Comparison of ENCODE assay signal across 25 mouse cellular contexts in the genomic region with DNA sequence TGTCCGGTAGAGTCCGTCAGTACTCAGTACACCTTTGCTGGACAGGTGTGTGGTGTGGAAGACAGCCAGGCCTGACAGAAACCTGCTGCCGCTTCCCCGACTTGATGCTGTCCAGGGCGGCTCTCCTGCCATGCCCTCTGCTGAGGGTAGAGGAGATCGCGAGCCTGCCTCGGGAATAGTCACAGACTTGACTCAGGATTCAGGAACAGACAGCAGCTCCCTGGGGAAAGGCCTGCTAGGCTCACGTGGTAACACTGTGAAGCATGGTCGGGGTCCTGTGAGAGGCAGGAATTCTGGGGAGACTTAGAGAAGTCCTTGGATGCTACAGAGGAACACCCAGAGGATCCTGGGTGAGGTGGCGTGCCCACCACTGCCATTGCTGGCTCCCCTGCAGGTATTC. TPM values are rescaled to one million over a fixed set of nuclear protein-coding genes. Genes with fewer than 3 reads are reported as not detected.
DNase-seq lines count a peak whose midpoint lies in the region; ATAC-seq and TF ChIP-seq lines count a peak whose summit lies in the region.
"Had no signal": no experiment of that assay in that cellular context is flagged by ENCODE, and none has a peak within 500 bp of the region (broad histone marks: within the 10 kb centered on the region; RNA-seq: fewer than 3 reads in every experiment).

No protein-coding gene starts in this region.

- DNase-seq in MN1 (ENCODE audit: low spot score) (peak; percentile 41), NIH3T3 (ENCODE audit: low read depth) (peak; percentile 58)
- DNase-seq in embryo, embryonic 9.5 days (ENCODE audit: extremely low spot score) = no peak
- no peak for DNase-seq in adrenal gland, adult 18-20 months (ENCODE audit: low spot score in 2 of 2)
- DNase-seq in left cerebral cortex, adult 8-10 months (ENCODE audit: low spot score in 2 of 2) = no peak
- DNase-seq: cerebellum, adult 11 months; cerebellum, adult 2 months; cerebellum, adult 9-11 months; cerebellum, postnatal 25 days; gastrocnemius, postnatal 10 days; heart, adult 11 months had no signal

- no peak overlapping the region for H3K9ac ChIP-seq in intestine, postnatal 0 days (ENCODE audit: low read depth, low read length)
- H3K9ac ChIP-seq in intestine, embryonic 15.5 days = no peak overlapping the region
- H3K9ac ChIP-seq: embryonic facial prominence, embryonic 12.5 days; embryonic facial prominence, embryonic 15.5 days; forebrain, embryonic 12.5 days; forebrain, embryonic 15.5 days; heart, embryonic 13.5 days; hindbrain, embryonic 12.5 days; hindbrain, embryonic 15.5 days had no signal

- no peaks in the 10 kb centered on the region for H3K79me2 ChIP-seq in myocyte (ENCODE audit: control insufficient read depth, insufficient read depth)

- ATAC-seq in intestine, postnatal 0 days = 0 out of 2 replicates have a peak, but pooled peaks have one; percentile 9
- ATAC-seq in intestine, embryonic 15.5 days = no peak
- ATAC-seq: CD4-positive, CD25-positive, alpha-beta regulatory T cell, adult 4 months; forebrain, embryonic 15.5 days had no signal

- H3K4me2 ChIP-seq in intestine, postnatal 0 days (replicated peaks; ENCODE audit: low read depth) = no peak overlapping the region
- H3K4me2 ChIP-seq in intestine, embryonic 15.5 days (replicated peaks) = no peak overlapping the region
- H3K4me2 ChIP-seq in myocyte (ENCODE audit: low read depth) = peak overlapping the region; percentile 55
- H3K4me2 ChIP-seq: embryonic facial prominence, embryonic 12.5 days; embryonic facial prominence, embryonic 15.5 days; forebrain, embryonic 12.5 days; forebrain, embryonic 15.5 days; heart, embryonic 13.5 days; hindbrain, embryonic 12.5 days; hindbrain, embryonic 15.5 days had no signal

- H3K27me3 ChIP-seq in intestine, postnatal 0 days (replicated peaks; ENCODE audit: control insufficient read depth, insufficient read depth, low read length) = no peaks in the 10 kb centered on the region
- peaks cover 4% of the 10 kb centered on the region for H3K27me3 ChIP-seq in intestine, embryonic 15.5 days (replicated peaks)
- peaks cover 4% of the 10 kb centered on the region for H3K27me3 ChIP-seq in myocyte (ENCODE audit: control insufficient read depth, insufficient read depth, insufficient read length)
- H3K27me3 ChIP-seq: embryonic facial prominence, embryonic 15.5 days; forebrain, embryonic 15.5 days; hindbrain, embryonic 12.5 days; hindbrain, embryonic 15.5 days; Patski had no signal

- no peak for TF ChIP-seq POLR2A in myocyte (IDR thresholded peaks at IDR 0.05; ENCODE audit: insufficient read length, low read depth)

- no peaks in the 10 kb centered on the region for H3K36me3 ChIP-seq in intestine, postnatal 0 days (ENCODE audit: control insufficient read depth, insufficient read depth)
- H3K36me3 ChIP-seq in intestine, embryonic 15.5 days = no peaks in the 10 kb centered on the region
- no peaks in the 10 kb centered on the region for H3K36me3 ChIP-seq in myocyte (ENCODE audit: control insufficient read depth, insufficient read depth)
- H3K36me3 ChIP-seq: embryonic facial prominence, embryonic 12.5 days; embryonic facial prominence, embryonic 15.5 days; forebrain, embryonic 12.5 days; forebrain, embryonic 15.5 days; heart, embryonic 13.5 days; hindbrain, embryonic 12.5 days; hindbrain, embryonic 15.5 days had no signal

- no peak overlapping the region for H3K4me3 ChIP-seq in intestine, postnatal 0 days (ENCODE audit: low read depth, low read length)
- H3K4me3 ChIP-seq in intestine, embryonic 15.5 days (replicated peaks) = no peak overlapping the region
- no peak overlapping the region for H3K4me3 ChIP-seq in myocyte
- H3K4me3 ChIP-seq: embryonic facial prominence, embryonic 12.5 days; embryonic facial prominence, embryonic 15.5 days; erythroblast, embryonic 14.5 days; forebrain, embryonic 12.5 days; forebrain, embryonic 15.5 days; heart, embryonic 13.5 days; hindbrain, embryonic 12.5 days; hindbrain, embryonic 15.5 days had no signal

- 66% methylated on average over 11 of the region's 11 CpGs for WGBS in intestine, postnatal 0 days
- 53% methylated on average over 11 of the region's 11 CpGs for WGBS in intestine, embryonic 15.5 days

- no peak for TF ChIP-seq CTCF in intestine, postnatal 0 days (IDR thresholded peaks at IDR 0.05; ENCODE audit: low read depth)

- no peaks in the 10 kb centered on the region for H3K9me3 ChIP-seq in intestine, postnatal 0 days (ENCODE audit: control insufficient read depth)
- H3K9me3 ChIP-seq in intestine, embryonic 15.5 days = no peaks in the 10 kb centered on the region
- H3K9me3 ChIP-seq: embryonic facial prominence, embryonic 12.5 days; embryonic facial prominence, embryonic 15.5 days; forebrain, embryonic 12.5 days; forebrain, embryonic 15.5 days; heart, embryonic 13.5 days; hindbrain, embryonic 12.5 days; hindbrain, embryonic 15.5 days had no signal

- H3K27ac ChIP-seq in intestine, postnatal 0 days (ENCODE audit: low read depth, low read length) = no peak overlapping the region
- H3K27ac ChIP-seq in intestine, embryonic 15.5 days = no peak overlapping the region
- H3K27ac ChIP-seq: embryonic facial prominence, embryonic 12.5 days; embryonic facial prominence, embryonic 15.5 days; forebrain, embryonic 12.5 days; forebrain, embryonic 15.5 days; heart, embryonic 13.5 days; hindbrain, embryonic 12.5 days; hindbrain, embryonic 15.5 days had no signal

- H3K4me1 ChIP-seq in intestine, postnatal 0 days (replicated peaks; ENCODE audit: control insufficient read depth, insufficient read depth, low read length) = no peaks in the 10 kb centered on the region
- 0 out of 2 replicates have a peak, but pooled peaks cover 8% of the 10 kb centered on the region for H3K4me1 ChIP-seq in intestine, embryonic 15.5 days (replicated peaks)
- H3K4me1 ChIP-seq: forebrain, embryonic 12.5 days; forebrain, embryonic 15.5 days; hindbrain, embryonic 12.5 days; hindbrain, embryonic 15.5 days had no signal

- no peak overlapping the region for H3ac ChIP-seq in myocyte (ENCODE audit: control insufficient read depth, insufficient read length)

TF ChIP-seq in myocyte, 11 proteins besides CTCF, POLR2A, EP300 and RAD21:
- no peak for TF ChIP-seq MYOG (IDR thresholded peaks at IDR 0.05; ENCODE audit: control insufficient read depth in 1 of 3, insufficient read depth in 1 of 3, insufficient read length in 2 of 3, low read depth in 2 of 3)
- no peak for TF ChIP-seq CEBPB (IDR thresholded peaks at IDR 0.05; ENCODE audit: insufficient read depth, poor library complexity, severe bottlenecking)
- TF ChIP-seq POLR2AphosphoS2 (IDR thresholded peaks at IDR 0.05; ENCODE audit: insufficient read length, low read depth) = no peak
- TF ChIP-seq MYOD1 (IDR thresholded peaks at IDR 0.05; ENCODE audit: control insufficient read depth in 1 of 3, insufficient read length in 2 of 3, low read depth in 2 of 3) = no peak

RNA-seq across cellular contexts. Expression of gene Glis1, which starts 34.4 kb away (rescaled TPM):
- polyA plus RNA-seq in intestine, postnatal 0 days (2015; fragmentation: Nextera tagmentation; extraction: Ambion mirVana) = 0.14 and 0.18 TPM in 2 replicates
- 0.78 and 0.85 TPM in 2 replicates for polyA plus RNA-seq in intestine, embryonic 15.5 days (2015; fragmentation: Nextera tagmentation; extraction: Ambion mirVana)
- 0.35 TPM for polyA plus RNA-seq in myocyte (2012; fragmentation: generic; extraction: Trizol)
- 1 to 10 TPM in 1 of 2 experiments, under 1 TPM in 1; 0.23 to 1.1 TPM for total RNA-seq in adrenal gland, adult 18-20 months (2021)
- total RNA-seq in left cerebral cortex, adult 8-10 months (2022) = 1 to 10 TPM in 3 of 4 experiments, under 1 TPM in 1; 0.89 to 2.8 (median 1.2) TPM
- total RNA-seq: common myeloid progenitor, adult 5-6 weeks had no signal
- polyA plus RNA-seq: CD4-positive, CD25-positive, alpha-beta regulatory T cell, adult 4 months had no signal

Comparison
In these comparisons a context has a peak if more than half of its experiments do, and no peak if none do; other contexts are left out.
1. DNase-seq: peak in MN1 (single experiment) and NIH3T3 (single experiment); none in embryo, embryonic 9.5 days (single experiment), adrenal gland, adult 18-20 months (0 of 2) and left cerebral cortex, adult 8-10 months (0 of 2).